In the genomic region with DNA sequence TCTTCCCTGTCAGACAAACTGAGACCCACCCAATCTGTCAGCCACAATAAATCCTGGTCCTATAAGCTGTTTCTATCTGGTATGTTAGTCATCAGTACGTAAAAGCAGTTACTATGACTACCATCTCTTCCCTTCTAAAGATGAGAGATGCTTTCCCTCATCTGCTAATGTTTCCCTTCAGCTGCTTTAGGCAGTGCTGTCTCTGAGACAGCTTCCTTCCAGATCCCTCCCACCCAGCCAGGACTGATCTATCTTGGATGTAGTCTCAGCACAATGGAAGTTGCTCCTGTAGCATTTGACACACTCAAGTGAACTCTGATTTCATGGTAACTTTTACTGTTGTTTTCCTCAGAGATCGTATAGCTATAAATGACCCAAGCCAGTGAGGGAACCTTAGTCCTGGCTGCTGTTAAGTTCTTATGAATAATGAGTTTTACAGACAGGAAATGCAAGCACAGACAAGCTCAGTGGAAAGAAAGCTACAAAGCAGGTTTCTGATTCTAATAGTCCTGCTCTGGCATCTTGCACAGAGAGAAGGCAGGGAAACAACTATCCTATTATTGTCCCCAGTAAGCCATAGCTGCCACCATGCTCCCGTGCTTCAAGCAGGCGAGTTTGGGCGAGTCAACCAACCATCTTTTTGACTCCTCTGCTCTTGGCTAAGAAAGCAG, we compare ENCODE assay signal across 13 mouse cellular contexts.
DNase-seq lines count a peak whose midpoint lies in the region; ATAC-seq lines count a peak whose summit lies in the region.
"Had no signal": no experiment of that assay in that cellular context is flagged by ENCODE, and none has a peak within 500 bp of the region (broad histone marks: within the 10 kb centered on the region; RNA-seq: fewer than 3 reads in every experiment).

No protein-coding gene starts in this region.

- H3K27me3 ChIP-seq in kidney, embryonic 14.5 days (ENCODE audit: control insufficient read depth, insufficient read depth, low read length) = no peaks in the 10 kb centered on the region
- H3K27me3 ChIP-seq in embryonic facial prominence, embryonic 13.5 days = no peaks in the 10 kb centered on the region
- no peaks in the 10 kb centered on the region for H3K27me3 ChIP-seq in limb, embryonic 13.5 days
- H3K27me3 ChIP-seq: hindbrain, embryonic 12.5 days had no signal

- peak; percentile 68; the same call in 1 of the 2 replicates for ATAC-seq in kidney, embryonic 14.5 days (ENCODE audit: low FRiP score, low TSS enrichment)
- 0 out of 2 replicates have a peak, but pooled peaks have one; percentile 52 for ATAC-seq in embryonic facial prominence, embryonic 13.5 days (ENCODE audit: insufficient number of reproducible peaks, insufficient read depth, low FRiP score, low TSS enrichment, low read depth)
- ATAC-seq in limb, embryonic 13.5 days (ENCODE audit: low FRiP score, low read depth) = peak; percentile 69
- ATAC-seq: forebrain, embryonic 14.5 days had no signal

- H3K4me2 ChIP-seq in kidney, embryonic 14.5 days (replicated peaks; ENCODE audit: low read depth, low read length) = no peak overlapping the region
- no peak overlapping the region for H3K4me2 ChIP-seq in embryonic facial prominence, embryonic 13.5 days
- no peak overlapping the region for H3K4me2 ChIP-seq in limb, embryonic 13.5 days (replicated peaks)
- H3K4me2 ChIP-seq: hindbrain, embryonic 12.5 days; liver, embryonic 11.5 days had no signal

- no peak overlapping the region for H3K4me3 ChIP-seq in kidney, embryonic 14.5 days (ENCODE audit: low read length)
- H3K4me3 ChIP-seq in embryonic facial prominence, embryonic 13.5 days = no peak overlapping the region
- H3K4me3 ChIP-seq in limb, embryonic 13.5 days = no peak overlapping the region
- H3K4me3 ChIP-seq: hindbrain, embryonic 12.5 days had no signal

- H3K4me1 ChIP-seq in kidney, embryonic 14.5 days (ENCODE audit: control insufficient read depth, insufficient read depth, low read length) = peaks cover 7% of the 10 kb centered on the region; the same call in 1 of the 2 replicates
- H3K4me1 ChIP-seq in embryonic facial prominence, embryonic 13.5 days = peaks cover 12% of the 10 kb centered on the region; the same call in 1 of the 2 replicates
- peaks cover 15% of the 10 kb centered on the region for H3K4me1 ChIP-seq in limb, embryonic 13.5 days
- H3K4me1 ChIP-seq: hindbrain, embryonic 12.5 days had no signal

- H3K9me3 ChIP-seq in kidney, embryonic 14.5 days (ENCODE audit: control insufficient read depth, low read length) = no peaks in the 10 kb centered on the region
- no peaks in the 10 kb centered on the region for H3K9me3 ChIP-seq in embryonic facial prominence, embryonic 13.5 days
- H3K9me3 ChIP-seq in limb, embryonic 13.5 days = no peaks in the 10 kb centered on the region
- H3K9me3 ChIP-seq: hindbrain, embryonic 12.5 days had no signal

- H3K36me3 ChIP-seq in kidney, embryonic 14.5 days (ENCODE audit: control insufficient read depth, insufficient read depth, low read length) = no peaks in the 10 kb centered on the region
- H3K36me3 ChIP-seq in embryonic facial prominence, embryonic 13.5 days = no peaks in the 10 kb centered on the region
- no peaks in the 10 kb centered on the region for H3K36me3 ChIP-seq in limb, embryonic 13.5 days
- H3K36me3 ChIP-seq: hindbrain, embryonic 12.5 days had no signal

- H3K27ac ChIP-seq in kidney, embryonic 14.5 days (ENCODE audit: low read depth, low read length) = no peak overlapping the region; the same call in 1 of the 2 replicates
- H3K27ac ChIP-seq in embryonic facial prominence, embryonic 13.5 days = peak overlapping the region; percentile 18
- peak overlapping the region; percentile 44; the same call in 1 of the 2 replicates for H3K27ac ChIP-seq in limb, embryonic 13.5 days
- H3K27ac ChIP-seq: hindbrain, embryonic 12.5 days had no signal

- H3K9ac ChIP-seq in kidney, embryonic 14.5 days (ENCODE audit: low read depth, low read length) = no peak overlapping the region
- H3K9ac ChIP-seq in embryonic facial prominence, embryonic 13.5 days = no peak overlapping the region
- no peak overlapping the region for H3K9ac ChIP-seq in limb, embryonic 13.5 days
- H3K9ac ChIP-seq: hindbrain, embryonic 12.5 days had no signal

- no peak for DNase-seq in kidney, adult 11 months
- DNase-seq in brain, adult 2 months (ENCODE audit: low read depth, low spot score) = peak; percentile 56
- DNase-seq in spleen, adult 12 weeks (ENCODE audit: low spot score) = no peak
- no peak for DNase-seq in yolk sac, embryonic 10.5 days (ENCODE audit: low spot score)
- DNase-seq: cerebellum, postnatal 10 days; lung, postnatal 36 days; thymus, postnatal 14 days had no signal

- WGBS in kidney, embryonic 14.5 days = 53% methylated on average over 5 of the region's 5 CpGs
- whole genome bisulfite sequencing in embryonic facial prominence, embryonic 13.5 days = 47% methylated on average over 5 of the region's 5 CpGs
- 47% methylated on average over 5 of the region's 5 CpGs for WGBS in limb, embryonic 13.5 days
